Mouse (Mus musculus): Measurements from ENCODE around the gene Mybphl. TPM values are rescaled to one million over a fixed set of nuclear protein-coding genes. Genes with fewer than 3 reads are reported as not detected.

Gene Mybphl
- not detected in 2 replicates for polyA plus RNA-seq (2015; fragmentation: Nextera tagmentation; extraction: Ambion mirVana)

DNA sequence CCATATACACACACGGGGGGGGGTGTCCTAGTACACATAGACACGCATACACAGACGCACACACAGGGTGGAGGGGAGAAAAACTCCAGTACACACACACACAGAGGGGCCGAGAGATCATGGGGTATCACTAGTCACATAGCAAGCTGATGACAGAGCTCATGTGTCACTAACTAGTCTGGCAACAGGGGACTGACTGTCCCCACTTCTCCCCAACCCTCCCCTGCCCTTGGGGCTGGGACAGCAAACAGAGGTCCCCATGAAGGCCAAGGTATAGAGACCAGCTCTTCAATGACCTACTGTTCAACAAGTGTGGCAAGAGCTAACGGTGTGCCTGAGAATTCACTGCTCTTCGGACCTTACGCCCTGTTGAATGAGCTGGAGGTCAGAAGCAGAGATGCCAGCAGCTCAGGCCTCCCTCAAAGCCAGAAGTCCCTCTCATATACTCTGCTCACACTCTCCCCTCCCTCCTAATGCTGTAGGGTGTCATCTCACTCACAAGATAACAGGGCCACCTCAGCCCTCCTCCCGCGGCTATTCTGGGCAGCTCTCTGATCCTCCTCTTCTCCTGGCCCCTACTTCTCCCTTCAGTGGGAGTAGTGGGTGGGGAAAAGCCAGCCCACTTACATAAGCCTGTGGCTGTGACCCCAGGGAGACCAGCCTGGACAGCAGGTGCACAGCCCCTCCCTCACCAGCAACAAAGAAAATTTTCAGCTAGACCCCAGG lies at the start of gene Mybphl:
Gene Mybphl, plus strand, starts transcription at position 642 of the 726 bp plus-strand sequence.
- Histone ChIP-seq H3K9ac (ENCODE audit: low read depth, low read length) (no peak within 1 kb of the TSS), H3K4me1 (replicated peaks; ENCODE audit: control insufficient read depth, insufficient read depth, low read length) (0 out of 2 replicates have a peak, but pooled peaks cover 2% of the 10 kb centered on the region), H3K9me3 (ENCODE audit: control insufficient read depth) (no peaks in the 10 kb centered on the region), H3K27me3 (replicated peaks; ENCODE audit: control insufficient read depth, insufficient read depth, low read length) (no peaks in the 10 kb centered on the region), H3K4me2 (replicated peaks; ENCODE audit: low read depth) (no peak within 1 kb of the TSS), H3K36me3 (ENCODE audit: control insufficient read depth, insufficient read depth) (no peaks in the 10 kb centered on the region), H3K27ac (ENCODE audit: low read depth, low read length) (no peak within 1 kb of the TSS), H3K4me3 (ENCODE audit: low read depth, low read length) (no peak within 1 kb of the TSS)
- ATAC-seq, result no peak
- 61% methylated on average over 9 of the region's 9 CpGs for WGBS
- TF ChIP-seq CTCF (IDR thresholded peaks at IDR 0.05; ENCODE audit: low read depth), result no peak

DNA sequence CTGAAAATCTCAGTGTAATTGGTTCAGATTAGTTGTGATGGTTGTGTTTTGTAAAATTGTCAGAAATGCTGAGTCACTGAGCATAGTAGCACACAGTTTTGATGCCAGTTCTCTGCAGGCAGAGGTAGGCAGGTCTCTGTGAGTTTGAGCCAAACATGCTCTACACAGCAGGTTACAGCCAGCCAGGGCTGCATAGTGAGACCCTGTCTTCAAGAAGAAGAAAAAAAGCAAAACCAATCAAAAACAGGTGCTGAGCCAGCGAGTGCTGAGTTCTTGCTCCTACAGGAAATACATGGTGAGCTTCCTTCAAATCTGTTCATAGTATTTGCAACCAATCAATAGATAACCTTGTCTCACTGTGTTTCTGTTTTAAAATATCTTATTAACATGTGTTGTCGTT lies 46.2 kb upstream of the Mybphl start:
- TF ChIP-seq CTCF (IDR thresholded peaks at IDR 0.05; ENCODE audit: low read depth), result no peak
- no peaks in the 10 kb centered on the region for H3K27me3 ChIP-seq (replicated peaks; ENCODE audit: control insufficient read depth, insufficient read depth, low read length)
- no peak overlapping the region for H3K4me3 ChIP-seq (ENCODE audit: low read depth, low read length)
- no peak overlapping the region for H3K27ac ChIP-seq (ENCODE audit: low read depth, low read length)
- 66% methylated on average over 2 of the region's 2 CpGs for WGBS
- H3K4me2 ChIP-seq (replicated peaks; ENCODE audit: low read depth), result no peak overlapping the region
- no peaks in the 10 kb centered on the region for H3K9me3 ChIP-seq (ENCODE audit: control insufficient read depth)
- no peaks in the 10 kb centered on the region for H3K36me3 ChIP-seq (ENCODE audit: control insufficient read depth, insufficient read depth)
- H3K4me1 ChIP-seq (replicated peaks; ENCODE audit: control insufficient read depth, insufficient read depth, low read length), result 0 out of 2 replicates have a peak, but pooled peaks cover 2% of the 10 kb centered on the region
- no peak for ATAC-seq
- H3K9ac ChIP-seq (ENCODE audit: low read depth, low read length), result no peak overlapping the region

DNA sequence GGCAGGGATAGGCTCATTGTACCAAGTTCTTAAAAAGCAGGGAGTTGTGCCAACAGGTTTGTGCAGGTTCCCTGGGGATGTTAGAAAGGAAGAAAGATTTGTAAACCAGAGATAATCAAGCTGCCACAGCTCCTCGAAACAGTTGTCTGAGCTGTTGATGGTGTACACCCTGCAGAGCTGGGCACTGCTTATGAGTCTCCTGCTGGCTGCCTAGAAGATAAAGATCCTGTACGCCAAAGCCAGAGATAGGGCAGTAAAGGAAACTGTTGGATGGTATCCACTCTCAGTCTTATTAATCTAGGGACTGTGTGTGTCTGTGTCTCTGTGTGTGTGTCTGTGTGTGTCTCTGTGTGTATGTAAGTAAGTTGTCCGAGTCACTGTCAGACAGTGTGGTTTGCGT lies 43.0 kb upstream of the Mybphl start:
- H3K27ac ChIP-seq (ENCODE audit: low read depth, low read length), result no peak overlapping the region
- WGBS, result 75% methylated on average over 4 of the region's 4 CpGs
- no peaks in the 10 kb centered on the region for H3K27me3 ChIP-seq (replicated peaks; ENCODE audit: control insufficient read depth, insufficient read depth, low read length)
- ATAC-seq, result no peak
- no peak overlapping the region for H3K4me2 ChIP-seq (replicated peaks; ENCODE audit: low read depth)
- TF ChIP-seq CTCF (IDR thresholded peaks at IDR 0.05; ENCODE audit: low read depth), result no peak
- H3K9me3 ChIP-seq (ENCODE audit: control insufficient read depth), result no peaks in the 10 kb centered on the region
- no peaks in the 10 kb centered on the region for H3K36me3 ChIP-seq (ENCODE audit: control insufficient read depth, insufficient read depth)
- no peak overlapping the region for H3K4me3 ChIP-seq (ENCODE audit: low read depth, low read length)
- H3K9ac ChIP-seq (ENCODE audit: low read depth, low read length), result no peak overlapping the region
- no peaks in the 10 kb centered on the region for H3K4me1 ChIP-seq (replicated peaks; ENCODE audit: control insufficient read depth, insufficient read depth, low read length)

DNA sequence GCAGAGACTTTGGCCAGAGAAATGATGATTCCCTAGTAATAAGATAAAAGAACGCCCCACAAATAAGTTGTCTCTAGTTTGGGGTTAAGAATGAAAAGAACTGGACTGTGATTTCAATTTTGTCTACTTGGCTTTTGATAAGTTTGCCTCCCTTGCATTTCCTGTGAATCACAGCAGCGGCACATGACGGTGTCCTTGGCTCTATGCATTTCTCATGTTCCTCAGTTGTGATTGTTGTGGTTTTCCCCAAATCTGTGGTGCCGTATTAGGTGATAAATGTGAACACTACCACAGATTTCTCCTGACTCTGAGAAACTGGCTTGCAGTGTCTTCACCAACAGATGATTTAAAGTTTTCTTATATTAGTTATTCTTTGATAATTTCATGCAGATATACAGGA lies 42.6 kb upstream of the Mybphl start:
- Histone ChIP-seq H3K36me3 (ENCODE audit: control insufficient read depth, insufficient read depth) (no peaks in the 10 kb centered on the region; the same call in 1 of the 2 replicates), H3K4me3 (ENCODE audit: low read depth, low read length) (no peak overlapping the region)

DNA sequence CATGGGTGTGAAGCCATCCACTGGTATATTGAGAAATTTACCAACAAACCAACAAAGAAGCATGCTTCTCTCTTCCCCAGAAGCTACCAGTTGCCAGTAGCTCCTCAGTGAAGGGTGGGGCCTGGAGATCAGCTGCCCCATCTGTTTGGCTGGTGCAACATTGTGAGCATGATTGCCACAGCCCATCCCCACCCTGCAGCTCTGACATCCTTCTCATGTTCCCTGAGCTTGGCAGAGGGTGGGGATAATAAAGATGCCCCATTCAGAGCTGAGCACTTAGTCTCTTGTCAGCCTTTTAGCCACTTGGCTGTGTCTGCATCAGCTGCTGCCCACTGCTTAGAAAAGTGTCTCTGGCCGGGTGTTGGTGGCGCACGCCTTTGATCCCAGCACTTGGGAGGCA lies 41.7 kb upstream of the Mybphl start:
- TF ChIP-seq CTCF (IDR thresholded peaks at IDR 0.05; ENCODE audit: low read depth), result no peak
- H3K4me3 ChIP-seq (ENCODE audit: low read depth, low read length), result no peak overlapping the region
- H3K4me2 ChIP-seq (replicated peaks; ENCODE audit: low read depth), result no peak overlapping the region
- H3K27me3 ChIP-seq (replicated peaks; ENCODE audit: control insufficient read depth, insufficient read depth, low read length), result no peaks in the 10 kb centered on the region
- H3K9me3 ChIP-seq (ENCODE audit: control insufficient read depth), result no peaks in the 10 kb centered on the region
- H3K36me3 ChIP-seq (ENCODE audit: control insufficient read depth, insufficient read depth), result no peaks in the 10 kb centered on the region; the same call in 1 of the 2 replicates
- no peak overlapping the region for H3K9ac ChIP-seq (ENCODE audit: low read depth, low read length)
- no peaks in the 10 kb centered on the region for H3K4me1 ChIP-seq (replicated peaks; ENCODE audit: control insufficient read depth, insufficient read depth, low read length)
- 85% methylated on average over 3 of the region's 3 CpGs for WGBS
- H3K27ac ChIP-seq (ENCODE audit: low read depth, low read length), result no peak overlapping the region
- ATAC-seq, result no peak

More for the DNA sequence above, 42.6 kb upstream of the Mybphl start:
- H3K27me3 ChIP-seq (replicated peaks; ENCODE audit: control insufficient read depth, insufficient read depth, low read length), result no peaks in the 10 kb centered on the region
- WGBS, result 80% methylated on average over 4 of the region's 4 CpGs
- no peak overlapping the region for H3K4me2 ChIP-seq (replicated peaks; ENCODE audit: low read depth)
- no peak for TF ChIP-seq CTCF (IDR thresholded peaks at IDR 0.05; ENCODE audit: low read depth)
- no peaks in the 10 kb centered on the region for H3K9me3 ChIP-seq (ENCODE audit: control insufficient read depth)
- no peak for ATAC-seq
- H3K27ac ChIP-seq (ENCODE audit: low read depth, low read length), result no peak overlapping the region
- no peak overlapping the region for H3K9ac ChIP-seq (ENCODE audit: low read depth, low read length)
- H3K4me1 ChIP-seq (replicated peaks; ENCODE audit: control insufficient read depth, insufficient read depth, low read length), result no peaks in the 10 kb centered on the region

DNA sequence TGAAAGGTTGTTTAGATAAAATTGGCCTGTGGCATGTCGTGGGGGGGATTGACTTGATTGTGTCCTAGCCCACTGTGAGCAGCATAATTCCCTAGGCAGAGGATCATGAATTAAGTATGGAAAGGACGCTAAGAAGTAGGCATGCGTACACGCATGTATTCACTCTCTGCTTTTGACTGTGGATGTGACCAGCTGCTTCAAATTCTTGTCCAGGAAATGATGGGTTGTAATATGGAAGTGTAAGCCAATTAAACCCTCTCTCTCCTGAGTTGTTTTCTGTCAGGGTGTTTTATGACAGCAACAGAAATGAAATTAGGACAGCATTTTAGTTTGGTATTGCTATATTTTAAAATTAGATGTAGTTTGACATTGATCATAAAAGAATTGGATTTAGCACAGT lies 39.9 kb upstream of the Mybphl start:
- Histone ChIP-seq H3K36me3 (ENCODE audit: control insufficient read depth, insufficient read depth) (no peaks in the 10 kb centered on the region; the same call in 1 of the 2 replicates), H3K4me3 (ENCODE audit: low read depth, low read length) (no peak overlapping the region), H3K9me3 (ENCODE audit: control insufficient read depth) (no peaks in the 10 kb centered on the region), H3K27ac (ENCODE audit: low read depth, low read length) (no peak overlapping the region), H3K9ac (ENCODE audit: low read depth, low read length) (no peak overlapping the region), H3K4me2 (replicated peaks; ENCODE audit: low read depth) (no peak overlapping the region), H3K27me3 (replicated peaks; ENCODE audit: control insufficient read depth, insufficient read depth, low read length) (no peaks in the 10 kb centered on the region), H3K4me1 (replicated peaks; ENCODE audit: control insufficient read depth, insufficient read depth, low read length) (no peaks in the 10 kb centered on the region)
- no peak for TF ChIP-seq CTCF (IDR thresholded peaks at IDR 0.05; ENCODE audit: low read depth)
- WGBS, result 83% methylated on average over 4 of the region's 4 CpGs
- ATAC-seq, result no peak

Data from intestine, postnatal 0 days (tissue).